Mouse (Mus musculus) heart, adult 2 months (tissue): ENCODE measurements at regions not wholly inside any gene's neighbourhood (a gene's known extent, or its start where the extent isn't known, plus 50 kb on each side); places are given as distances from the start of the nearest gene placed in this dataset.

ENCODE experiments used
- EP300 ChIP-seq: fragments of 200-500 bp; IDR thresholded peaks from 2 replicates; pipeline ENCODE4 v1.6.1; 2011; ENCODE audit warnings: low read depth, low read length, control low read depth; ENCODE audit not compliant: insufficient read depth
- POLR2A ChIP-seq: fragments of 200-500 bp; IDR thresholded peaks from 2 replicates; pipeline ENCODE4 v1.6.1; 2011; ENCODE audit warnings: mild to moderate bottlenecking, low read depth, low read length, control low read depth; ENCODE audit not compliant: insufficient read depth

GRCm38 (mm10) chr4:4403812-4404211 is 326.5 kb upstream of the Sdr16c6 start:
- TF ChIP-seq EP300: no peak
- TF ChIP-seq POLR2A: no peak
